In the genomic region with DNA sequence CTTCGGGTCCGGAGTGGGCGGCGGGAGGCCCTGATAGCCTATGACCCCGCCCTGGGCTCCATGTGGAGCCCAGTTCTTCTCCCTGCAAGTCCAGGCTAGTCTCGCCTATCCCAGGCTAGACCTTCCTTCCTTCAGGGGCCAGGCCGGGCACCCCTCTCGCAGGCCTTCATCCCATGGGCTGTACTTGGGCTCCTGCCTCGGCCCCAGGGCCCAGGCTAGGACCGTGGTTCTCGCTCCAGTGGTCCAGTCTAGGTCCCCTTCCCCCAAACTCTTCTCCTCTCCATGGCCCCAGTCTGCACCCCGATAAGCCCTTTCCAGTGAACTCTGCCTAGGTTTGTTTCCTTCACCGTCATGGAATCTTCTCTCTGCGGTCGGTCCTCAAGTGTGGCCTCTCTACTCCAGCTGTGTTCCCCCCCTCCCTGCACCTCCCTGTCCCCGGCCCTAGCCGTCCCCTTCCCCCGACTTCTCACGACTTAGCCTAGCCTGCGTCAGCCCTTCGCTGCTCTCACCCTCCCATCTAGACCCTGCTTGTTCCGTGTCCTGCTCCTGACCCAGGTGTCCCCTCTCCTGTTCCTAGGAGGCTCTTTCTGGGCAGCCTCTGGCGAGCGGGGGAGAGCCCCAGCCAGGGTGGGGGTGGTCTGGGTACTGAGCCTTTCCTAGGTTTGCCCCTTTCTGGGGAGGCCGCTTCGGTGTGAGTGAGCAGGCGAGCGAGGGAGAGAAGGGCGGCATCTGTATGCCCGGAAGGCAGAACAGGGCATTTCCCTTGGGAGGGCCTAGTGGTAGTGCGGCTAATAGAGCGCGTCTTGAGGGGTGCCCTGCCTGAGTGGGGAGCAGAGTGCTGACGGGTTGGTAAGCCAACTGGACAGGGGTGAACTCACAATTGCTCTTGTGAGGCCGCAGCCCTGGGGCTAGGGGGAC, we compare ENCODE assay signal across 7 mouse cellular contexts. TPM values are rescaled to one million over a fixed set of nuclear protein-coding genes. Genes with fewer than 3 reads are reported as not detected.
DNase-seq lines count a peak whose midpoint lies in the region; ATAC-seq and TF ChIP-seq lines count a peak whose summit lies in the region.

No protein-coding gene starts in this region.

- no peaks in the 10 kb centered on the region for H3K27me3 ChIP-seq in hindbrain, embryonic 12.5 days

- H3K9me3 ChIP-seq in hindbrain, embryonic 12.5 days (replicated peaks), result no peaks in the 10 kb centered on the region

- peak overlapping the region; percentile 99 for H3K4me3 ChIP-seq in layer of hippocampus, adult 2 months
- peak overlapping the region; percentile 100 for H3K4me3 ChIP-seq in brown adipose tissue, adult 24 weeks (ENCODE audit: insufficient read depth, low read depth, low read length)
- H3K4me3 ChIP-seq in hindbrain, embryonic 12.5 days, result peak overlapping the region; percentile 89

- DNase-seq in layer of hippocampus, adult 2 months (ENCODE audit: low spot score in 2 of 2), result no peak
- no peak for DNase-seq in layer of hippocampus, adult 8-10 months (ENCODE audit: low spot score in 2 of 2)
- peak; percentile 42 for DNase-seq in lung, postnatal 10 days
- peak; percentile 61 for DNase-seq in spleen, postnatal 10 days (ENCODE audit: low spot score in 2 of 2)
- DNase-seq in urinary bladder, postnatal 10 days (ENCODE audit: low spot score), result no peak

- peak overlapping the region; percentile 96 for H3K9ac ChIP-seq in hindbrain, embryonic 12.5 days

- ATAC-seq in hindbrain, embryonic 12.5 days (ENCODE audit: low FRiP score), result peak; percentile 5; the same call in 1 of the 2 replicates

- H3K27ac ChIP-seq in layer of hippocampus, adult 2 months, result peak overlapping the region; percentile 97
- peak overlapping the region; percentile 85 for H3K27ac ChIP-seq in brown adipose tissue, adult 24 weeks (replicated peaks; ENCODE audit: low read depth, low read length)
- peak overlapping the region; percentile 87 for H3K27ac ChIP-seq in hindbrain, embryonic 12.5 days

- 6% methylated on average over 35 of the region's 35 CpGs for WGBS in hindbrain, embryonic 12.5 days

- peak overlapping the region; percentile 100 for H3K4me2 ChIP-seq in hindbrain, embryonic 12.5 days (replicated peaks)

- TF ChIP-seq CTCF in layer of hippocampus, adult 2 months (conservative IDR thresholded peaks at IDR 0.05), result no peak

- peaks cover 26% of the 10 kb centered on the region for H3K4me1 ChIP-seq in brown adipose tissue, adult 24 weeks (ENCODE audit: control insufficient read depth, insufficient read depth, insufficient read length, low read length)
- H3K4me1 ChIP-seq in hindbrain, embryonic 12.5 days, result peaks cover 40% of the 10 kb centered on the region

- H3K36me3 ChIP-seq in hindbrain, embryonic 12.5 days, result no peaks in the 10 kb centered on the region

RNA-seq across cellular contexts. Expression of gene Capzb, which starts 0.7 kb away (rescaled TPM):
- total RNA-seq in layer of hippocampus, adult 2 months (2021), result 100 to 1,000 TPM; 374 to 416 TPM
- total RNA-seq in layer of hippocampus, adult 8-10 months (2022), result 100 to 1,000 TPM; 355 to 394 (median 369) TPM
- 154 and 166 TPM in 2 replicates for polyA plus RNA-seq in brown adipose tissue, adult 24 weeks (2012; ENCODE audit: insufficient read depth, insufficient read length, missing spikeins)
- 335 and 369 TPM in 2 replicates for polyA plus RNA-seq in hindbrain, embryonic 12.5 days (2016; fragmentation: Nextera tagmentation; extraction: Ambion mirVana)

Comparison
In these comparisons a context has a peak if more than half of its experiments do, and no peak if none do; other contexts are left out.
1. DNase-seq: peak in lung, postnatal 10 days (single experiment) and spleen, postnatal 10 days (2 of 2); none in layer of hippocampus, adult 2 months (0 of 2), layer of hippocampus, adult 8-10 months (0 of 2) and urinary bladder, postnatal 10 days (single experiment).
2. Peak in every context shown above with its lines, with median percentiles within 50 percentile points of each other: H3K27ac ChIP-seq and H3K4me3 ChIP-seq.